Mouse (Mus musculus) liver, adult 2 months (tissue): ENCODE measurements around the gene Gpc2.

Source experiments
- CTCF ChIP-seq: fragments of 200-500 bp; IDR thresholded peaks from 2 replicates; pipeline ENCODE4 v1.5.1; 2011; ENCODE audit warnings: low read depth, low read length, control low read depth
- POLR2A ChIP-seq: fragments of 200-500 bp; IDR thresholded peaks from 2 replicates; pipeline ENCODE4 v1.6.1; 2011; ENCODE audit warnings: low read length, control low read depth; ENCODE audit not compliant: insufficient read depth; ENCODE audit errors: extremely low read depth

GRCm38 (mm10) chr5:138265712-138266111 lies 14.1 kb downstream of the Gpc2 start:
- TF ChIP-seq POLR2A = no peak
- no peak for TF ChIP-seq CTCF
